Mouse (Mus musculus) CH12.LX (cell line): ENCODE data around the gene Cacnb2. TPM values are rescaled to one million over a fixed set of nuclear protein-coding genes. Genes with fewer than 3 reads are reported as not detected.

Experiments used
- DNase-seq: peaks from one replicate; pipeline ENCODE4 v3.0.0-alpha.2; 2013; ENCODE audit errors: extremely low read depth
- H3K27ac ChIP-seq: 2 replicates; pipeline ENCODE4 v1.5.1; 2012; ENCODE audit warnings: low read depth, mild to moderate bottlenecking, control low read depth, moderate library complexity; ENCODE audit not compliant: insufficient read depth
- H3K27me3 ChIP-seq: replicated peaks from 2 replicates; pipeline ENCODE3; 2012; ENCODE audit warnings: inconsistent platforms
- H3K36me3 ChIP-seq, 2 experiments: replicated peaks in 1 of 2; 2 replicates each; pipeline versions ENCODE3 to v1.6.1; 2012; ENCODE audit warnings: inconsistent platforms in 1 of 2, low read length in 1 of 2, mild to moderate bottlenecking in 1 of 2, mixed read lengths in 1 of 2, moderate library complexity in 1 of 2; ENCODE audit not compliant: control insufficient read depth in 1 of 2, insufficient read depth in 1 of 2
- H3K4me1 ChIP-seq, 2 experiments: 2 replicates each; pipeline ENCODE4 v1.6.1; 2012; ENCODE audit warnings: inconsistent platforms in 1 of 2, moderate library complexity in 1 of 2; ENCODE audit not compliant: insufficient read depth in 2 of 2, control insufficient read depth in 1 of 2
- H3K4me2 ChIP-seq: 2 replicates; pipeline ENCODE4 v1.6.1; 2012; ENCODE audit warnings: low read depth, mild to moderate bottlenecking, control low read depth; ENCODE audit not compliant: poor library complexity, insufficient read depth, severe bottlenecking
- H3K4me3 ChIP-seq, 3 experiments: fragments of 150-350 bp in 1 of 3; sonication (generic) in 1 of 3; replicated peaks in 1 of 3; 2 replicates each; pipeline versions ENCODE3 to v1.5.1; 2011 to 2012; ENCODE audit warnings: low read depth in 2 of 3, low read length in 2 of 3, mild to moderate bottlenecking in 2 of 3, moderate library complexity in 2 of 3, control low read depth in 1 of 3, improper control_type of control experiment in 1 of 3, inconsistent platforms in 1 of 3, mixed read lengths in 1 of 3; ENCODE audit not compliant: poor library complexity in 1 of 3
- H3K79me2 ChIP-seq: replicated peaks from 2 replicates; pipeline ENCODE4 v1.6.1; 2012; ENCODE audit warnings: mild to moderate bottlenecking, moderate library complexity; ENCODE audit not compliant: control insufficient read depth, poor library complexity, insufficient read depth, severe bottlenecking; ENCODE audit errors: extremely low read depth
- H3K9ac ChIP-seq: 2 replicates; pipeline ENCODE4 v1.6.1; 2012; ENCODE audit warnings: low read depth, mild to moderate bottlenecking, control low read depth, moderate library complexity; ENCODE audit not compliant: insufficient read depth
- H3K9me3 ChIP-seq: replicated peaks from 2 replicates; pipeline ENCODE3; 2012; ENCODE audit warnings: low read length, inconsistent platforms, mixed read lengths
- BHLHE40 ChIP-seq: IDR thresholded peaks from 2 replicates; pipeline ENCODE4 v1.6.1; 2011; ENCODE audit warnings: mild to moderate bottlenecking, low read depth, low read length, improper control_type of control experiment
- CHD1 ChIP-seq: IDR thresholded peaks from 2 replicates; pipeline ENCODE4 v1.6.1; 2012; ENCODE audit warnings: low read depth, low read length, improper control_type of control experiment, inconsistent platforms
- CTCF ChIP-seq, 2 experiments: IDR thresholded peaks in 1 of 2; conservative IDR thresholded peaks in 1 of 2; 2 replicates each; pipeline ENCODE4 v1.5.1; 2011 to 2012; ENCODE audit warnings: low read depth in 2 of 2, low read length in 2 of 2, improper control_type of control experiment in 1 of 2, inconsistent platforms in 1 of 2, mild to moderate bottlenecking in 1 of 2, moderate library complexity in 1 of 2
- E2F4 ChIP-seq: IDR thresholded peaks from 2 replicates; pipeline ENCODE4 v1.6.1; 2011; ENCODE audit warnings: low read depth, low read length, improper control_type of control experiment; ENCODE audit not compliant: insufficient replicate concordance
- ELF1 ChIP-seq: IDR thresholded peaks from 2 replicates; pipeline ENCODE4 v1.6.1; 2014; ENCODE audit warnings: low read depth, mild to moderate bottlenecking, inconsistent platforms, low read length, improper control_type of control experiment
- EP300 ChIP-seq: IDR thresholded peaks from 2 replicates; pipeline ENCODE4 v1.6.1; 2011; ENCODE audit warnings: low read length, improper control_type of control experiment
- JUN ChIP-seq: IDR thresholded peaks from 2 replicates; pipeline ENCODE4 v1.6.1; 2011; ENCODE audit warnings: low read depth, mild to moderate bottlenecking, low read length, improper control_type of control experiment, moderate library complexity; ENCODE audit not compliant: insufficient read depth
- KAT2A ChIP-seq: IDR thresholded peaks from 2 replicates; pipeline ENCODE4 v1.6.1; 2012; ENCODE audit warnings: low read length, improper control_type of control experiment, inconsistent platforms; ENCODE audit not compliant: insufficient replicate concordance
- MAX ChIP-seq: IDR thresholded peaks from 2 replicates; pipeline ENCODE4 v1.6.1; 2011; ENCODE audit warnings: low read length, improper control_type of control experiment
- MXI1 ChIP-seq: IDR thresholded peaks from 2 replicates; pipeline ENCODE4 v1.6.1; 2011; ENCODE audit warnings: mild to moderate bottlenecking, low read depth, low read length, improper control_type of control experiment
- POLR2AphosphoS2 ChIP-seq: IDR thresholded peaks from 2 replicates; pipeline ENCODE4 v1.6.1; 2011; ENCODE audit warnings: low read depth, low read length, improper control_type of control experiment
- SIN3A ChIP-seq: IDR thresholded peaks from 2 replicates; pipeline ENCODE4 v1.6.1; 2012; ENCODE audit warnings: low read length, improper control_type of control experiment, inconsistent platforms
- TBP ChIP-seq: conservative IDR thresholded peaks from 2 replicates; pipeline ENCODE4 v1.6.1; 2011; ENCODE audit warnings: low read depth, low read length, improper control_type of control experiment
- TCF12 ChIP-seq: IDR thresholded peaks from 2 replicates; pipeline ENCODE4 v1.6.1; 2014; ENCODE audit warnings: low read depth, mild to moderate bottlenecking, inconsistent platforms, low read length, improper control_type of control experiment
- UBTF ChIP-seq: IDR thresholded peaks from 2 replicates; pipeline ENCODE4 v1.6.1; 2012; ENCODE audit warnings: low read depth, mild to moderate bottlenecking, inconsistent platforms, low read length, improper control_type of control experiment, moderate library complexity
- USF1 ChIP-seq: IDR thresholded peaks from 2 replicates; pipeline ENCODE4 v1.6.1; 2014; ENCODE audit warnings: low read depth, mild to moderate bottlenecking, inconsistent platforms, low read length, improper control_type of control experiment
- USF2 ChIP-seq: conservative IDR thresholded peaks from 2 replicates; pipeline ENCODE4 v1.6.1; 2011; ENCODE audit warnings: low read depth, low read length, improper control_type of control experiment
- ZMIZ1 ChIP-seq: IDR thresholded peaks from 2 replicates; pipeline ENCODE4 v1.6.1; 2012; ENCODE audit warnings: low read depth, mild to moderate bottlenecking, inconsistent platforms, low read length, improper control_type of control experiment
- ZNF384 ChIP-seq: IDR thresholded peaks from 2 replicates; pipeline ENCODE4 v1.6.1; 2012; ENCODE audit warnings: low read depth, low read length, improper control_type of control experiment, inconsistent platforms
- dilution Hi-C: fragments of 300-500 bp; cut with MboI; formaldehyde crosslinking; loops from 2 replicates; pipeline ENCODE4 v1.14.3; 2020; ENCODE audit warnings: low sequenced_read_pairs; ENCODE audit not compliant: extremely low pct_unique_long_range_greater_than_20kb, extremely low pct_ligation_motif_present
- in situ Hi-C: fragments of 300-500 bp; cut with MboI; formaldehyde crosslinking; loops from 3 replicates; pipeline ENCODE4 v1.14.3; 2019; ENCODE audit warnings: low sequenced_read_pairs, low pct_ligation_motif_present, low pct_unique_long_range_greater_than_20kb, mixed read lengths
- polyA plus RNA-seq: library from polyadenylated mRNA; unstranded; fragments of >175 nt; gene quantifications from 2 replicates; pipeline ENCODE4 v1.2.1, GENCODE M21; 2012; ENCODE audit warnings: low read depth; ENCODE audit not compliant: insufficient read length
- total RNA-seq, 2 experiments: library from RNA; depleted of rRNA; stranded (reverse); fragments of 300-350 nt in 1 of 2; fragments of >200 nt in 1 of 2; gene quantifications; 2 replicates each; pipeline ENCODE4 v1.2.3; 2012 to 2014

The Cacnb2 gene
- total and polyA plus RNA-seq, 3 experiments, result 0.42 to 2.8 (median 0.93) TPM

- Histone ChIP-seq H3K79me2 (no peaks in the 10 kb centered on the region), H3K4me1 (peaks cover 2 to 5% of the 10 kb centered on the region in 2 experiments; a peak in 3 of 4 replicates), H3K9me3 (peaks cover 3% of the 10 kb centered on the region), H3K36me3 (no peaks in the 10 kb centered on the region), H3K27ac (no peak overlapping the region), H3K27me3 (no peaks in the 10 kb centered on the region), H3K4me3 (no peak overlapping the region), H3K4me2 (no peak overlapping the region), H3K9ac (no peak overlapping the region)
- no peak for DNase-seq
- TF ChIP-seq SIN3A (no peak), TBP (no peak), EP300 (no peak), KAT2A (no peak), MXI1 (no peak), TCF12 (no peak), ZNF384 (no peak), E2F4 (no peak), JUN (no peak), USF1 (no peak), BHLHE40 (no peak), ZMIZ1 (no peak), UBTF (no peak), MAX (no peak), POLR2AphosphoS2 (no peak), CTCF (conservative IDR thresholded peaks at IDR 0.05 in 1 of 2, IDR thresholded peaks at IDR 0.05 in 1 of 2; ENCODE audit: low read depth in 2 of 2, low read length in 2 of 2) (no peak), CHD1 (no peak), ELF1 (no peak)
- in situ Hi-C loops (no loop called here), dilution Hi-C loops (no loop called here)
Observed at GRCm38 (mm10) chr2:14936492-14936891, 333.6 kb downstream of the Cacnb2 start.

DNA sequence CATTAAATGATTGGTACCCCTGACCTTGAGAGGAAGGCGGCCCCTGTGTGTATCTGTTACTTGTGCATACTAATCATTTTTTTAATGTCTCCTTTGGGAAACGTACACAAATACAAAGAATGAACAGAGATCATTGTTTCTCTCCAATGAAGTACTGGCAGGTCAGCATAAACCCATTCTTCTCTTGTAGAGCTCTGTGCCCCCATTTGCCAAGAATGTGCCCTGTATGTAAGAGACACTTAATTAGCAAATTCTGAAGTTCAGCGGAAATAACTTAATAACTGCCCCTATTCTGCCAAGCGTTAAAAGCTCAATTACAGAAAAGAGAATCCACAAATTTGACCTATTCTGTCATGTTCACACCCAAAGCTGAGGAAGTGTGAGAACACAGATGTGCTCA lies 339.4 kb downstream of the Cacnb2 start:
- Histone ChIP-seq H3K79me2 (no peaks in the 10 kb centered on the region), H3K36me3 (no peaks in the 10 kb centered on the region), H3K9me3 (no peaks in the 10 kb centered on the region), H3K4me2 (no peak overlapping the region), H3K4me3 (no peak overlapping the region), H3K27me3 (no peaks in the 10 kb centered on the region), H3K27ac (no peak overlapping the region), H3K9ac (no peak overlapping the region), H3K4me1 (peaks cover 7 to 23% of the 10 kb centered on the region in 2 experiments; a peak in 3 of 4 replicates)
- in situ Hi-C loops (no loop called here), dilution Hi-C loops (no loop called here)
- TF ChIP-seq KAT2A (no peak), USF2 (no peak), E2F4 (no peak), MXI1 (no peak)
- no peak for DNase-seq
